Mouse (Mus musculus) E14TG2a.4 (cell line): ENCODE results near the gene Gm9913.

Source experiments
- H3K27me3 ChIP-seq: 2 replicates; pipeline ENCODE4 v1.6.1; 2014; ENCODE audit warnings: low read length, control low read depth; ENCODE audit not compliant: insufficient read depth
- H3K36me3 ChIP-seq: 2 replicates; pipeline ENCODE4 v1.6.1; 2014; ENCODE audit warnings: low read length, control low read depth; ENCODE audit not compliant: insufficient read depth
- H3K4me1 ChIP-seq: replicated peaks from 2 replicates; pipeline ENCODE4 v1.6.1; 2014; ENCODE audit warnings: low read depth, low read length, control low read depth
- H3K4me3 ChIP-seq: replicated peaks from 2 replicates; pipeline ENCODE4 v1.5.1; 2014; ENCODE audit warnings: mild to moderate bottlenecking, low read length
- H3K9me3 ChIP-seq: 2 replicates; pipeline ENCODE4 v1.6.1; 2014; ENCODE audit warnings: low read length, control low read depth
- CTCF ChIP-seq: conservative IDR thresholded peaks from 2 replicates; pipeline ENCODE4 v1.5.1; 2014; ENCODE audit warnings: low read length
- NANOG ChIP-seq: IDR thresholded peaks from 2 replicates; pipeline ENCODE4 v1.6.1; 2014; ENCODE audit warnings: borderline replicate concordance, low read length, mixed read lengths
- POU5F1 ChIP-seq: IDR thresholded peaks from 2 replicates; pipeline ENCODE4 v1.6.1; 2014; ENCODE audit warnings: low read length, borderline replicate concordance

Gm9913 gene

DNA sequence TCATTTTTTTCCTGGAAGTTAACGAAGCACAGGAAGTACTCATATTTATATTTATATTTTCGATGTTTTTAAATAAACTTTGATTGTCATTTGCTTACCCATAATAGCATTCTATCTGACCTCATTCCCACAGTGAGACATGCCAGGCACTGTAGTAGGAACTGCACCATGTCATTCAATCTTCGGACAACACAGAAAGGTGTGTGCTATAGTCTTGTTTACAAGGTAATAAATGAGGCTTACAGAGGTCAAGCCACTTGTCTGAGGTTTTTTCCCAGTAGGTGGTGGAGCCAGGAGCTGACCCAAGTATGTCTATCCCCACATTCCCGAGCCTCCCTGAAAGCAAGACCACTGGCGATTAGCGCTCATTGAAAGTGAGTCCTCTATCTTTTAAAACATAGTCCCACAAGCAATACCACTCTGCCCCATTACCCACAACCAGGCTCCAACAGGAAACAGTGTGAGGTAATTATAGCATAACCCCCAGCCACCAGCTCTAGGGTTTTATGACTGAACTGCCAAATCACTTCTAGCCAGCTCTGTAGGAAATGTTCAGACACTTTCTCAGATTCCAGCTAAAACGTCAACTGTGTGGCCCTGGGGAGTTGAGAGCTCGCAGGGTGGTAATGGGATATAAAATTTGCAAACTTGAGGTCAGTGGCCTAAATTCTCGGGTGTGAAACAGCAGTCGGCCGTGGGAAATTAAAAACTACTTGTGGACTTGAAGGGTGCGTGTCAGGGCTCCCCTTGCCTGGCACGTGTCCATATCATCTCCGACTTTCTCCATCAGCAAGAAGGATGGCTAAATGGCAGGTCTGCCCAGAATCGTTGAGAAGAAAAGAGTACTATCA lies 12.6 kb upstream of the Gm9913 start:
- Histone ChIP-seq H3K36me3 (no peaks in the 10 kb centered on the region), H3K4me1 (peaks cover 7% of the 10 kb centered on the region; the same call in 1 of the 2 replicates), H3K9me3 (no peaks in the 10 kb centered on the region), H3K4me3 (no peak overlapping the region), H3K27me3 (no peaks in the 10 kb centered on the region)
- TF ChIP-seq POU5F1 = no peak

DNA sequence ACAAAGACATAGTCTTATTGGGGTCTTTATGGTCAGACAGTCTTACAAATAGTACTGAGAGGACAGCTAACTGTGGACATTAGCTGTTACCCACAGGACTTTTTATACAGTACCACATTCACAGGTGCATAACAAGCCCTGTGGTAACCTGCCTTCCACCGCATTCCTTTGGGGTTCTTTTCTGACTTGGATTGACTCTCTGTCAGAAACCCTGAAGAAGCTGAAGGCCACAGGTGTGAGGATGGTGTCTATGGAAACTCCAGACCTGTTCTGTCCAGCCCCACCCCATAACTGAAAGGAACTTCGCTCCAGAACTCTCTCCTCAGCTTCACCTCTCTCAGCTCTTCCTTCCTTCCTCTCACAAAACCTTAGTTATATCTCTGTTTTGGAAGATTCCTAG lies 10.6 kb upstream of the Gm9913 start:
- H3K27me3 ChIP-seq = no peaks in the 10 kb centered on the region
- no peaks in the 10 kb centered on the region for H3K36me3 ChIP-seq
- H3K9me3 ChIP-seq = no peaks in the 10 kb centered on the region
- H3K4me1 ChIP-seq = no peaks in the 10 kb centered on the region
- H3K4me3 ChIP-seq = no peak overlapping the region
- no peak for TF ChIP-seq CTCF
- TF ChIP-seq NANOG = no peak
- TF ChIP-seq POU5F1 = no peak

DNA sequence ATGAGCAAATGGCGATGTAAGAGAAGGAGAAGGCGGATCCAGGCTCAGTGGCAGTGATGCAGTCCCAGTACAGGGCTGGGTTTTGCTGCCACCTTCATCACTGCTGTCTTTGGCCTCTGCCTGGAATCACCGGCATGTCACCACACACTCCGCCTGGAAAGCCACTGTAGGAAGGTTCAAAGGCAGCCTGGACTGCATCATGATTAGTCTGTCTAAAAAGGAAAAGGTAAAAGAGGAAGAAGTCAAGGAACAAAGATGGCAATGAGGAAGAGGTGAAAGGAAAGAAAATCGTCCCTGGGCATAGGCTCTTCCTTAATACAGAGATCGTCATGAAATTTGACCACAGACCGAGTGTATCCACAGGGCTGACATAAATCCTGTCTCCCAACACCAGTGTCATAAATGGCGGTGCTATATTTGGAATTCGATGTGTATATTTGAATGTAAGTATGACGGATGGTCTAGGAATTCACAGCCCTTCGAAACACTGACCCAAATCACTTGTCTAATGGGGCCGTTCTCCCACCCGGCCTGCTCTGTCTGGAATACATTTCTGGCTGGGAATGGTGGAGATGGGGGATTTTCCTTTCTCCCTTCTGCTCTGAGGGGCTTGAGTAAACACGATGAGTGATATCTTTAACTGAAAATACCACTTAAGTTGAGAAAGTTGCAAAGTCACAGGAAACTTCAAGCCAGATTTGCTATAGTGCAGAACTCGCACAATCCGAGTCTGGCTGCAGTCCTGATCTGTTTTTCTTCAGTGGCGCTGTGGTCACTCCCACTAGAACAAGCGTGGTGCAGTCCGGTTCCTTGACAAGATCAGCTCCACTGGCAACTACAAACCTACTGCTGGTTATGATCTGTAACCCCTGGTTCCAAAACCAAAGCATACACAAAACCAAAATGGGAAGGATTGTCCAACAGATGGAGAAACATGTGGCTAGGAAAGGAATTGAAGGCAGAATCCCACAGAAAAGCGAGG lies 9.8 kb upstream of the Gm9913 start:
- no peak for TF ChIP-seq NANOG
- TF ChIP-seq POU5F1 = no peak
- TF ChIP-seq CTCF = no peak
- Histone ChIP-seq H3K4me3 (no peak overlapping the region), H3K4me1 (no peaks in the 10 kb centered on the region), H3K9me3 (no peaks in the 10 kb centered on the region), H3K36me3 (no peaks in the 10 kb centered on the region), H3K27me3 (no peaks in the 10 kb centered on the region)

- no peaks in the 10 kb centered on the region for H3K27me3 ChIP-seq
- no peaks in the 10 kb centered on the region for H3K36me3 ChIP-seq
- no peak overlapping the region for H3K4me3 ChIP-seq
- TF ChIP-seq NANOG (no peak), CTCF (no peak), POU5F1 (no peak)
- no peaks in the 10 kb centered on the region for H3K4me1 ChIP-seq
- H3K9me3 ChIP-seq = no peaks in the 10 kb centered on the region
These were observed 8.2 kb upstream of the Gm9913 start for GRCm38 (mm10) chr2:125496696-125497095.

GRCm38 (mm10) chr2:125498216-125498615 lies 6.7 kb upstream of the Gm9913 start:
- Histone ChIP-seq H3K4me1 (no peaks in the 10 kb centered on the region), H3K36me3 (no peaks in the 10 kb centered on the region), H3K9me3 (no peaks in the 10 kb centered on the region), H3K4me3 (no peak overlapping the region), H3K27me3 (peaks cover 7% of the 10 kb centered on the region)
- TF ChIP-seq POU5F1 = no peak

DNA sequence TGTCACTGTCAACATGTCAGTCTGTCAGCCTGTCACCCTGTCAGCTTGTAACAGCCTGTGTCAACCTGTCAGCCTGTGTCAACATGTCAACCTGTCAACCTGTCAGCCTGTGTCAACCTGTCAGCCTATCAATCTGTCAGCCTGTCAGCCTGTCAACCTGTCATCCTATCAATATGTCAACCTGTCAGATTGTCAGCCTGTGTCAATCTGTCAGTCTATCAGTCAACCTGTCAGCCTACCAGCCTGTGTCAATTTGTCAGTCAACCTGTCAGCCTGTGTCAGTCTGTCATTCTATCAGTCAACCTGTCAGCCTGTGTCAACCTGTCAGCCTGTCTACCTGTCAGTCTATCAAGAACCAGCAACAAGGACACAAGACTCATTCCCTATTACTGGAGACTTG lies 3.4 kb upstream of the Gm9913 start:
- H3K9me3 ChIP-seq = no peaks in the 10 kb centered on the region
- H3K36me3 ChIP-seq = no peaks in the 10 kb centered on the region
- peaks cover 8% of the 10 kb centered on the region for H3K4me1 ChIP-seq
- no peak overlapping the region for H3K4me3 ChIP-seq
- peaks cover 31% of the 10 kb centered on the region for H3K27me3 ChIP-seq
- TF ChIP-seq NANOG (no peak), POU5F1 (no peak), CTCF (no peak)

DNA sequence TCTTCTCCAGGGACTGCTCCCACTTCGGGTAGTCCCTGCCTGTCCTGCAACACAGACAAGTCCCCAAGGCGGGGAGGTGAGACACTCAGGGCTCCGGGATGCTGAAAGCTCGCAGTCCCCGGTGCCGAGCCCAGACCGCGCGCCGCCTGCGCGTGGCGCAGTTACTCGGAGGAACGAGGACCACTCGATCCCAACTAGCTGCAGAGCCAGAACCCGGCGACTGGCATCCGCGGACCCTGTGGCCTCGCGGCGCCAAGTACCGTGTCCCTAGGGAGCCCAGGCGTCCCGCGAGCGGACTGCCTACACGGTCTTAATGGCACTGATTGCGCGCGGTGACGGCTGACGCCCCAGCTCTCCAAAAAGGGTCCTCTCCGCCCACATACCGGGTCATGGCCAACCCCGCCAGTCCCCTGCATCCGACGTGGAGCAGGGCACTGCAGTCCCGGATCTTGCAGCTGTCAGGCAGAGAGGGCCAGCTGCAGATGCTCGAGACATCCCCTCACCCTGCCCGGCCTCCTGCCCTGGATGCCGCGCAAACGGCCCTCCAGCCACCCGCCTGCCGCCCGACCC lies 942 bp downstream of the Gm9913 start:
- no peaks in the 10 kb centered on the region for H3K9me3 ChIP-seq
- no peaks in the 10 kb centered on the region for H3K36me3 ChIP-seq
- peak overlapping the region; percentile 81 for H3K4me3 ChIP-seq
- TF ChIP-seq NANOG (no peak), CTCF (no peak), POU5F1 (no peak)
- peaks cover 14% of the 10 kb centered on the region for H3K4me1 ChIP-seq
- peaks cover 69% of the 10 kb centered on the region for H3K27me3 ChIP-seq

- TF ChIP-seq NANOG = no peak
- H3K4me3 ChIP-seq = peak overlapping the region; percentile 81
- H3K4me1 ChIP-seq = peaks cover 14% of the 10 kb centered on the region
- no peaks in the 10 kb centered on the region for H3K36me3 ChIP-seq
- no peaks in the 10 kb centered on the region for H3K9me3 ChIP-seq
- H3K27me3 ChIP-seq = peaks cover 69% of the 10 kb centered on the region
These were observed 1.6 kb downstream of the Gm9913 start for GRCm38 (mm10) chr2:125506316-125507054.
